Mouse (Mus musculus) natural killer cell, adult 2 months (primary cell): ENCODE results near the gene Mrpl23.

Experiments used
- DNase-seq, 2 experiments: peaks; one replicate each; pipeline ENCODE4 v3.0.0; 2022; ENCODE audit warnings: low spot score in 2 of 2

Mrpl23 gene

DNA sequence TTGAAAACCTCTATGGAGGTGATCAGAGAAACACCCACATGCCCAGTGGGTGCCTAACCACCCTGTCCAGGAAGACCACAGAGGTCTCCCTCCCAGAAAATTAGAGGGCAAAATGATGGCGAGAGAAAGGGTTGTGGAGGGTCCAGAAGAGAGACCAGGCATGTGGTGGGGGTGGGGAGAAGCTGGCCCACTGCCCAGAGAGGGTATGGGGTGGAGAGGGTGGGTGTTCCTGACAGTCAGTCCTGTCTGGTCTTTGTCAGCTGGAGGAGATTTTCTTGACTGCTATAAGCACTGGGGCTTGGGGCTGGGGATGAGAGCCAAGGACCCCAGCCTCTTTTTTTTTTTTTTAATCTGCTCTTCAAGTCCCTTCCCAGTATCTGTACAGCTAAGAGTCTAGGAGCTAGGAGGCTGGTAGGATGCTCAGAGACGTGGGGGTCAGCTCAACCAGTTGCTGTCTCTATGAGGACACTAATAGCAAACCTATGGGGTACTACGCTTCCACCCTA, 41.7 kb downstream of the Mrpl23 start:
- no peak for DNase-seq

GRCm38 (mm10) chr7:142574826-142575351, 42.4 kb downstream of the Mrpl23 start:
- DNase-seq, result no peak

GRCm38 (mm10) chr7:142575491-142575890, 43.0 kb downstream of the Mrpl23 start:
- no peak for DNase-seq

- no peak for DNase-seq
Measured at GRCm38 (mm10) chr7:142575971-142576370, 43.5 kb downstream of the Mrpl23 start.

- no peak for DNase-seq
Measured at GRCm38 (mm10) chr7:142576472-142577326, 44.2 kb downstream of the Mrpl23 start.

- DNase-seq, result no peak
Measured at GRCm38 (mm10) chr7:142577806-142578423, 45.4 kb downstream of the Mrpl23 start.

DNA sequence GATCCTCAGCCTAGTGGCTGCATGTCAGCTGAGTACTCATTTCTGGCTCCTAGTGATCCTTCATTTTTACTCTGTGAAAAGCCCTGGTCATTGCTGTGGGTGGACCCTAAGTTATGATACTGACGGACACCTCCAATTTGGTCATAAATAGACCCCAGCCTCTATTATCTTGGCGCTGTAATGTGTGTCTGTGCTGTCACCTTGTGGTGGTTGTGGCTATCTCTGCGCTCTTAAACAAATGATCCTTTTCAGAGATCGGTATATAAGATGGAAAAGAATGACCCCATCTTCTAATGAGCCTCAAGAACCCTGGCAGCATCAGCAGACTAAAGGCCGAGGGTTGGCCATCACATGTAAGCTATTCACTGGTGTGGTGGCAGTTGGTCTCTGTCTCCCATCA, 46.6 kb downstream of the Mrpl23 start:
- DNase-seq, result no peak

- DNase-seq, result peak in 1 of 2 experiments; percentile 31
Measured at GRCm38 (mm10) chr7:142580121-142580879, 47.8 kb downstream of the Mrpl23 start.

DNA sequence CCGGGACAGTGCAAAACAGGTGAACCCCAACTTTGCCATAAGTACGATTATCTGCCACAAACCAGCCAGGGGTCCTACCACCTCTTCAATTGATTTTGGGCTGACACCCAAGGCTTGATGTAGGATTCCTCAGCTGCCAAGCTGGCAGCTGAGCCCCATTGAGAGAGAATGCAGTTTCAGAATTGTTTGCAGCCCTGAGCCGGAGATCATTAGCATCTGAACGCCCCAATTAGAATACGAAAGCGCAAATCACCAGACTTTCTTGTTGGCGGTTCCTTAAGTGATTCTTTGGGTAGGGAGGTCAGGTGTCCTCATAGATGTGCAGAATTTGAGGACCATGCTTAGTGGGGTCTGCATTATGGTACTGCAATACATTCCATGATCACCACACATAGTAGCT, 48.7 kb downstream of the Mrpl23 start:
- no peak for DNase-seq

DNA sequence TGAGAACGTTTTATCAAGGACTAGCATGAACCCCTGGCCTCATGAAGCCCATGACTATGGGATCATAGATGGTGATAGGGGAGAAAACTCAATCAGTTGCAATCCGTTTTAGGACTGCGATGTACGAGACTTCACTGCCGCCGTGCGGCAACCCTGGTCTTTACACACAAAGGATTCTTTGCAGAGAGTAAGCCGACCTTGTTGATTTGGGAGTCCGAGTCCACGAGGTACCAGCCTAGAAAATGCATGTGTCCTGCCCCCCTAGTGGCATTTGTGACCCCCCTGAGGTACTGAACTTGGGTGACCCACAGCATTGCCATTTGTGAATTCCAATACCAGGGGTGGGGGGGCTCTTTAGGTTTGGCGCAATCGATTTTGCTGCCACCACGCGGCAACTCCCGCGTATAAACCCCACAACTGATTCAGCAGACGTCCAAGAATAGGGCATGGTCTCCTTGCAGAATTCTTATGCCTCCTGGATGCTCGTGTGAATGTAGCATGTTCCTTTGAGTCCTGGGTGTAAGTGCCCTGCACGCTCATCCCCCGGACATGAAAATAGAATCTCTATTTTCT, 49.3 kb downstream of the Mrpl23 start:
- peak in 1 of 2 experiments; percentile 11 for DNase-seq

DNA sequence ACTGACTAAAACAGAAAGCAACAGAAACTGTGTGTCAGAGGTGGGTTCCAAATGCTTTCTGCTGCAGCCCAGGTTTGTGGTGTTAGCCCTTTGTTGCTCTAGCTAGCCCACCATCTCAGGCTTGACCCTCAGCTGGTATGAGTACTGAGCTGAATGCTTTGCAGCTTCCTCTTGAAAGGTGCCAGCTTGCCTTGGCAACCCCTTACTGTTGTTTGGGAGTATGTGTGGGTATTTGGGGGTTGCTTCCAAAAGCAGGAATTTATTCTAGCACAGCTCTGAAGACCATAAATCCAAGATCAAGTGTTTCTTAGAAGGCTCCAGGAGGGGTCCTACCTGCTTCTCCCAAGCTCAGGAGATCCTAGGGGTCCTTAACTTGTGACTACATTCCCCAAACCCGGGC, 52.4 kb downstream of the Mrpl23 start:
- no peak for DNase-seq

DNA sequence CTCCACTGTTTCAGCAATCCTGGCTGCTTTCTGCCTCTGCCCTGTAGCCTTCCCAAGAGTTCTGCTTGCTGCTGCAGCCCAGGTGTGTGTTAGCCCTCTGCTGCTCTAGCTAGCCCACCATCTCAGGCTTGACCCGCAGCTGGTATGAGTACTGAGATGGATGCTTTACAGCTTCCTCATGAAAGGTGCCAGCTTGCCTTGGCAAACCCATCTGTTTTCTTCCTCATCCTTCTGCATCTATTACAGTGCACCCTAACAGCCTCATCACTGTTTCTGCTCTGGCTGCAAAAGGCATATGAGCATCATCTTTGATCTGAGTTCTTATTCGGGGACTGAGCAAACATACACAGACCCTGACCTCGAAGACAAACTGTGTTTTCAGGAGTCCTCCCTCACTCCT, 53.4 kb downstream of the Mrpl23 start:
- no peak for DNase-seq

- DNase-seq, result no peak
Measured at GRCm38 (mm10) chr7:142588282-142588941, 55.9 kb downstream of the Mrpl23 start.
